In the genomic region with DNA sequence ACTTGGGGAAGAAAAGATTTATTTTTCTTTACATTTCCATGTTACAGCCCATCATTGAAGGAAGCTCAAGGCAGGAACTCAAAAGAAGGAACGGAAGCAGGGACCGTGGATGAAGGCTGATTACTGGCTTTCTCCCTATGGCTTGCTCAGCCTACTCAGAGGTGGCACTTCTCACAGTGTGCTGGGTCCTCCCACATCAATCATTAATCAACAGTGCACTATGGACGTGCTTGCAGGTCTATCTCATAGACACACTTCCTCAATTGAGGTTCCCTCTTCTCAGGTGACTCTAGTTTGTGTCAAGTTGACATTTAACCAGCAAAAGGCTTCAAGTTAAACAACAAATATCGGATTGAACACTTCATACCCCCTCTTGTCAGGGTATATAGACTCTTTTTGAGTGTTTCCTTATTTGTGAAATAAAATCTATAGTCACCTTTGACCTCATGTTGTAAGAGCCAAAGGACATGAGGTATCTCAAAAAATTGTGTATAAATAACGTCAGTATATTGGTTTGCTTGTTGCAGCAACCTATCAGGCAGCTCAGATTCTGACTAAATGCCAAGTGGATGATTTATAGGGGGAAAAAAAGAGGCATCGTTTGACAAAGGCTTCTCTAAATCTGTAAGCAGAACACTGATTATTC, we compare ENCODE assay signal across 28 mouse cellular contexts. TPM values are rescaled to one million over a fixed set of nuclear protein-coding genes. Genes with fewer than 3 reads are reported as not detected.
DNase-seq lines count a peak whose midpoint lies in the region; ATAC-seq and TF ChIP-seq lines count a peak whose summit lies in the region.
"Had no signal": no experiment of that assay in that cellular context is flagged by ENCODE, and none has a peak within 500 bp of the region (broad histone marks: within the 10 kb centered on the region; RNA-seq: fewer than 3 reads in every experiment).

No protein-coding gene starts in this region.

- peak; percentile 87 for ATAC-seq in intestine, embryonic 16.5 days
- ATAC-seq in intestine, embryonic 15.5 days, result no peak; the same call in 1 of the 2 replicates
- peak; percentile 94 for ATAC-seq in liver, postnatal 0 days
- no peak for ATAC-seq in liver, embryonic 11.5 days (replicated peaks; ENCODE audit: low FRiP score)
- peak; percentile 46; the same call in 1 of the 2 replicates for ATAC-seq in neutrophil, adult 5-6 weeks (ENCODE audit: extremely low read depth, insufficient number of reproducible peaks, low FRiP score, poor library complexity, severe bottlenecking)
- ATAC-seq in monocyte, adult 5-6 weeks (replicated peaks; ENCODE audit: insufficient number of reproducible peaks, low FRiP score, low TSS enrichment, poor library complexity, severe bottlenecking), result no peak
- ATAC-seq: activated CD4-positive, CD25-positive, alpha-beta regulatory T cell, adult 4 months; forebrain, embryonic 13.5 days; forebrain, embryonic 16.5 days had no signal

- no peaks in the 10 kb centered on the region for H3K9me3 ChIP-seq in intestine, embryonic 16.5 days (ENCODE audit: control insufficient read depth, low read length)
- no peaks in the 10 kb centered on the region for H3K9me3 ChIP-seq in intestine, embryonic 15.5 days
- no peaks in the 10 kb centered on the region for H3K9me3 ChIP-seq in liver, postnatal 0 days (ENCODE audit: low read length)
- H3K9me3 ChIP-seq in liver, embryonic 11.5 days (ENCODE audit: control insufficient read depth, low read length), result no peaks in the 10 kb centered on the region
- H3K9me3 ChIP-seq: forebrain, embryonic 10.5 days; forebrain, embryonic 13.5 days; G1E; hindbrain, embryonic 12.5 days; hindbrain, embryonic 15.5 days had no signal

- H3K9ac ChIP-seq in intestine, embryonic 16.5 days (ENCODE audit: low read depth, low read length), result no peak overlapping the region
- no peak overlapping the region for H3K9ac ChIP-seq in intestine, embryonic 15.5 days
- H3K9ac ChIP-seq in liver, postnatal 0 days (replicated peaks), result no peak overlapping the region
- H3K9ac ChIP-seq in liver, embryonic 11.5 days (ENCODE audit: low read depth, low read length), result no peak overlapping the region
- H3K9ac ChIP-seq: forebrain, embryonic 13.5 days; hindbrain, embryonic 12.5 days; hindbrain, embryonic 15.5 days had no signal

- H3K27ac ChIP-seq in intestine, embryonic 16.5 days (ENCODE audit: low read length), result no peak overlapping the region
- H3K27ac ChIP-seq in intestine, embryonic 15.5 days, result no peak overlapping the region
- H3K27ac ChIP-seq in liver, postnatal 0 days (ENCODE audit: low read depth), result no peak overlapping the region
- no peak overlapping the region for H3K27ac ChIP-seq in liver, embryonic 11.5 days (ENCODE audit: low read depth, low read length)
- H3K27ac ChIP-seq: forebrain, embryonic 10.5 days; forebrain, embryonic 13.5 days; hindbrain, embryonic 12.5 days; hindbrain, embryonic 15.5 days had no signal

- no peak overlapping the region for H3K4me3 ChIP-seq in intestine, embryonic 16.5 days (ENCODE audit: low read length)
- H3K4me3 ChIP-seq in intestine, embryonic 15.5 days (replicated peaks), result no peak overlapping the region
- H3K4me3 ChIP-seq in liver, postnatal 0 days (ENCODE audit: low read depth, low read length), result no peak overlapping the region
- H3K4me3 ChIP-seq in liver, embryonic 11.5 days (ENCODE audit: low read depth, low read length), result no peak overlapping the region
- H3K4me3 ChIP-seq: forebrain, embryonic 10.5 days; forebrain, embryonic 13.5 days; hindbrain, embryonic 12.5 days; hindbrain, embryonic 15.5 days had no signal

- TF ChIP-seq EP300 in liver, postnatal 0 days (IDR thresholded peaks at IDR 0.05; ENCODE audit: low read depth), result 0 out of 2 replicates have a peak, but pooled peaks have one; percentile 14

- H3K27me3 ChIP-seq in intestine, embryonic 16.5 days (replicated peaks; ENCODE audit: control insufficient read depth, insufficient read depth, low read length), result no peaks in the 10 kb centered on the region
- H3K27me3 ChIP-seq in intestine, embryonic 15.5 days (replicated peaks), result no peaks in the 10 kb centered on the region
- no peaks in the 10 kb centered on the region for H3K27me3 ChIP-seq in liver, postnatal 0 days (ENCODE audit: insufficient read depth, low read length)
- no peaks in the 10 kb centered on the region for H3K27me3 ChIP-seq in liver, embryonic 11.5 days (replicated peaks; ENCODE audit: control insufficient read depth, insufficient read depth, low read length)
- H3K27me3 ChIP-seq: CH12.LX; forebrain, embryonic 13.5 days; hindbrain, embryonic 12.5 days; hindbrain, embryonic 15.5 days had no signal

- WGBS in intestine, embryonic 16.5 days, result 57% methylated on average over 6 of the region's 6 CpGs
- 64% methylated on average over 6 of the region's 6 CpGs for WGBS in intestine, embryonic 15.5 days
- 48% methylated on average over 6 of the region's 6 CpGs for WGBS in liver, postnatal 0 days (ENCODE audit: insufficient replicate concordance)
- 59% methylated on average over 6 of the region's 6 CpGs for WGBS in liver, embryonic 11.5 days

- no peaks in the 10 kb centered on the region for H3K4me1 ChIP-seq in intestine, embryonic 16.5 days (ENCODE audit: control insufficient read depth, insufficient read depth, low read length)
- H3K4me1 ChIP-seq in intestine, embryonic 15.5 days (replicated peaks), result no peaks in the 10 kb centered on the region
- H3K4me1 ChIP-seq in liver, postnatal 0 days (ENCODE audit: insufficient read depth), result no peaks in the 10 kb centered on the region
- H3K4me1 ChIP-seq in liver, embryonic 11.5 days (replicated peaks; ENCODE audit: control insufficient read depth, insufficient read depth, low read length), result no peaks in the 10 kb centered on the region
- H3K4me1 ChIP-seq: forebrain, embryonic 10.5 days; forebrain, embryonic 13.5 days; hindbrain, embryonic 12.5 days; hindbrain, embryonic 15.5 days had no signal

- peak; percentile 11 for DNase-seq in liver, postnatal 0 days
- DNase-seq in liver, embryonic 11.5 days (ENCODE audit: low spot score), result no peak
- DNase-seq in cerebellum, postnatal 4 days (ENCODE audit: low spot score in 2 of 2), result no peak
- DNase-seq: adrenal gland, adult 8-10 months; adrenal gland, postnatal 25 days; B cell, adult 2 months; cerebellum, adult 11-12 months; cerebellum, adult 8-10 months; cerebellum, postnatal 10 days; cerebellum, postnatal 36 days; gastrocnemius, postnatal 10 days; gastrocnemius, postnatal 36 days; heart, adult 11 months had no signal

- no peak overlapping the region for H3K4me2 ChIP-seq in intestine, embryonic 16.5 days (ENCODE audit: low read depth, low read length)
- H3K4me2 ChIP-seq in intestine, embryonic 15.5 days (replicated peaks), result no peak overlapping the region
- H3K4me2 ChIP-seq in liver, postnatal 0 days (ENCODE audit: low read depth, low read length), result no peak overlapping the region
- no peak overlapping the region for H3K4me2 ChIP-seq in liver, embryonic 11.5 days
- H3K4me2 ChIP-seq: forebrain, embryonic 13.5 days; heart, embryonic 11.5 days; hindbrain, embryonic 12.5 days; hindbrain, embryonic 15.5 days had no signal

- H3K36me3 ChIP-seq in intestine, embryonic 16.5 days (ENCODE audit: control insufficient read depth, insufficient read depth, low read length), result no peaks in the 10 kb centered on the region
- no peaks in the 10 kb centered on the region for H3K36me3 ChIP-seq in intestine, embryonic 15.5 days
- H3K36me3 ChIP-seq in liver, postnatal 0 days (replicated peaks; ENCODE audit: insufficient read depth, low read length), result no peaks in the 10 kb centered on the region
- H3K36me3 ChIP-seq in liver, embryonic 11.5 days (ENCODE audit: control insufficient read depth, insufficient read depth, low read length), result no peaks in the 10 kb centered on the region
- H3K36me3 ChIP-seq: forebrain, embryonic 10.5 days; G1E; hindbrain, embryonic 12.5 days; hindbrain, embryonic 15.5 days had no signal

- no peak for TF ChIP-seq CTCF in liver, postnatal 0 days (IDR thresholded peaks at IDR 0.05; ENCODE audit: low read depth)

RNA-seq across cellular contexts. Expression of a gene that starts 30.2 kb away (rescaled TPM):
- 24.3 TPM in 2 replicates for polyA plus RNA-seq in intestine, embryonic 16.5 days (2015; fragmentation: Nextera tagmentation; extraction: Ambion mirVana)
- polyA plus RNA-seq in intestine, embryonic 15.5 days (2015; fragmentation: Nextera tagmentation; extraction: Ambion mirVana), result 22.0 and 24.9 TPM in 2 replicates
- 9.1 and 10.0 TPM in 2 replicates for polyA plus RNA-seq in liver, postnatal 0 days (2015; fragmentation: Nextera tagmentation; extraction: Ambion mirVana)
- 5.6 and 6.0 TPM in 2 replicates for polyA plus RNA-seq in liver, embryonic 11.5 days (2014; fragmentation: Nextera tagmentation; extraction: Ambion mirVana)
- 117 and 123 TPM in 2 replicates for total RNA-seq in neutrophil, adult 5-6 weeks (2017)
- total RNA-seq in monocyte, adult 5-6 weeks (2017), result 70.6 to 125 TPM (median 100 TPM) in 3 replicates
- total RNA-seq: hematopoietic stem cell, adult 5-6 weeks had no signal
- polyA plus RNA-seq: G1E had no signal

RNA-seq across cellular contexts. Expression of a gene that starts 53.6 kb away (rescaled TPM):
- 18.1 and 19.6 TPM in 2 replicates for polyA plus RNA-seq in intestine, embryonic 16.5 days (2015; fragmentation: Nextera tagmentation; extraction: Ambion mirVana)
- 18.6 and 19.6 TPM in 2 replicates for polyA plus RNA-seq in intestine, embryonic 15.5 days (2015; fragmentation: Nextera tagmentation; extraction: Ambion mirVana)
- 0.07 TPM in 1 of 2 replicates, not detected in the other for polyA plus RNA-seq in liver, postnatal 0 days (2015; fragmentation: Nextera tagmentation; extraction: Ambion mirVana)
- polyA plus RNA-seq in liver, embryonic 11.5 days (2014; fragmentation: Nextera tagmentation; extraction: Ambion mirVana), result 3.8 and 4.6 TPM in 2 replicates
- not detected in 2 replicates for total RNA-seq in neutrophil, adult 5-6 weeks (2017)
- total RNA-seq in monocyte, adult 5-6 weeks (2017), result 0.53 TPM in 1 of 3 replicates, not detected in the others
- total RNA-seq: CH12.LX; G1E; gastrocnemius, adult 18-20 months; gastrocnemius, postnatal 36 days had no signal
- polyA plus RNA-seq: G1E had no signal

Comparison
In these comparisons a context has a peak if more than half of its experiments do, and no peak if none do; other contexts are left out.
1. ATAC-seq: peak in intestine, embryonic 16.5 days (single experiment), liver, postnatal 0 days (single experiment) and neutrophil, adult 5-6 weeks (single experiment); none in intestine, embryonic 15.5 days (single experiment), liver, embryonic 11.5 days (single experiment) and monocyte, adult 5-6 weeks (single experiment).